Mouse (Mus musculus): ENCODE measurements around the gene Dok3. TPM values are rescaled to one million over a fixed set of nuclear protein-coding genes. Genes with fewer than 3 reads are reported as not detected.
"Not testable (repeated sequence)": the region's sequence is repeated elsewhere in the genome, so short reads cannot be mapped to it uniquely, and the experiment has no call there.

Dok3 gene
- polyA plus RNA-seq (2014; fragmentation: Nextera tagmentation; extraction: Ambion mirVana) = 1.0 and 1.3 TPM in 2 replicates

- H3K36me3 ChIP-seq (replicated peaks; ENCODE audit: control insufficient read depth, insufficient read depth, low read depth, low read length) = peaks cover 19% of the 10 kb centered on the region
- no peaks in the 10 kb centered on the region for H3K27me3 ChIP-seq (ENCODE audit: control insufficient read depth, insufficient read depth, low read length)
- no peaks in the 10 kb centered on the region for H3K9me3 ChIP-seq (replicated peaks; ENCODE audit: control insufficient read depth, low read length)
- no peak within 1 kb of the TSS for H3K9ac ChIP-seq (replicated peaks; ENCODE audit: low read length)
- no peak within 1 kb of the TSS for H3K4me2 ChIP-seq (ENCODE audit: low read depth, low read length)
- no peak within 1 kb of the TSS for H3K27ac ChIP-seq (replicated peaks; ENCODE audit: low read depth, low read length)
- ATAC-seq (replicated peaks; ENCODE audit: insufficient number of reproducible peaks, low FRiP score, low TSS enrichment, low read depth) = no peak
- no peak within 1 kb of the TSS for H3K4me3 ChIP-seq (ENCODE audit: low read depth, low read length)
- no peaks in the 10 kb centered on the region for H3K4me1 ChIP-seq (ENCODE audit: control insufficient read depth, insufficient read depth, low read length)
- no peak for DNase-seq (ENCODE audit: low spot score)
- 81% methylated on average over 8 of the region's 8 CpGs for WGBS
Observed at GRCm38 (mm10) chr13:55529198-55529915, at the start of gene Dok3. TSS of gene Dok3 (minus strand) at chr13:55529296.

GRCm38 (mm10) chr13:55578086-55578485 lies 49.0 kb upstream of the Dok3 start:
- 78% methylated on average over 4 of the region's 4 CpGs for WGBS
- H3K4me3 ChIP-seq (ENCODE audit: low read depth, low read length) = no peak overlapping the region
- H3K4me2 ChIP-seq (ENCODE audit: low read depth, low read length) = no peak overlapping the region
- no peaks in the 10 kb centered on the region for H3K4me1 ChIP-seq (ENCODE audit: control insufficient read depth, insufficient read depth, low read length)
- no peak overlapping the region for H3K9ac ChIP-seq (replicated peaks; ENCODE audit: low read length)
- no peaks in the 10 kb centered on the region for H3K9me3 ChIP-seq (replicated peaks; ENCODE audit: control insufficient read depth, low read length)
- H3K27me3 ChIP-seq (ENCODE audit: control insufficient read depth, insufficient read depth, low read length) = no peaks in the 10 kb centered on the region
- no peaks in the 10 kb centered on the region; the same call in 1 of the 2 replicates for H3K36me3 ChIP-seq (replicated peaks; ENCODE audit: control insufficient read depth, insufficient read depth, low read depth, low read length)
- DNase-seq (ENCODE audit: low spot score) = no peak
- no peak overlapping the region for H3K27ac ChIP-seq (replicated peaks; ENCODE audit: low read depth, low read length)
- no peak for ATAC-seq (replicated peaks; ENCODE audit: insufficient number of reproducible peaks, low FRiP score, low TSS enrichment, low read depth)

GRCm38 (mm10) chr13:55576872-55577271 lies 47.8 kb upstream of the Dok3 start:
- not testable (repeated sequence) for H3K36me3 ChIP-seq (replicated peaks; ENCODE audit: control insufficient read depth, insufficient read depth, low read depth, low read length); H3K27me3 ChIP-seq (ENCODE audit: control insufficient read depth, insufficient read depth, low read length); H3K9me3 ChIP-seq (replicated peaks; ENCODE audit: control insufficient read depth, low read length); DNase-seq (ENCODE audit: low spot score); ATAC-seq (replicated peaks; ENCODE audit: insufficient number of reproducible peaks, low FRiP score, low TSS enrichment, low read depth); H3K4me1 ChIP-seq (ENCODE audit: control insufficient read depth, insufficient read depth, low read length); H3K4me2 ChIP-seq (ENCODE audit: low read depth, low read length); H3K9ac ChIP-seq (replicated peaks; ENCODE audit: low read length); H3K4me3 ChIP-seq (ENCODE audit: low read depth, low read length); H3K27ac ChIP-seq (replicated peaks; ENCODE audit: low read depth, low read length)
- 88% methylated on average over 7 of the region's 7 CpGs for WGBS

DNA sequence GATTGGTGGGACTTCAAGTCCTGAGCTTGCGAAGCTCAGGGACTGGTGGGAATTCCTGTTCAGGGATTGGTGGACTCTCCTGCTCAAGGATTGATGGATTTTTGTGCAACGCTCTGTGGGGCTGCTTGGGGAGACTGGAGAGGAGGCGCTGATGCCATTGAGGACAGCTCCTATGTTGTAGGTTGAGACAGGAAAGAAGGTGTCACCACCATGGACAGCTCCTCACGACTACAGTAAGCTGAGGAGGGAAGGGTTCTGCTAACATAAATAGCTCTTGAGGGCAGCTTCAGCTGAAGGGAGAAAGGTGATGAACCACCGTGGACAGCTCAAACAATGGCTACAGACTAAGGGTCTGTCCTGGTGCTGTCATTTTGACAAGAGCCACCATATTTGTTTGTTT lies 46.8 kb upstream of the Dok3 start:
- Histone ChIP-seq H3K4me3 (ENCODE audit: low read depth, low read length) (no peak overlapping the region), H3K27ac (replicated peaks; ENCODE audit: low read depth, low read length) (no peak overlapping the region), H3K9me3 (replicated peaks; ENCODE audit: control insufficient read depth, low read length) (no peaks in the 10 kb centered on the region), H3K27me3 (ENCODE audit: control insufficient read depth, insufficient read depth, low read length) (no peaks in the 10 kb centered on the region), H3K36me3 (replicated peaks; ENCODE audit: control insufficient read depth, insufficient read depth, low read depth, low read length) (no peaks in the 10 kb centered on the region; the same call in 1 of the 2 replicates), H3K9ac (replicated peaks; ENCODE audit: low read length) (no peak overlapping the region), H3K4me1 (ENCODE audit: control insufficient read depth, insufficient read depth, low read length) (no peaks in the 10 kb centered on the region), H3K4me2 (ENCODE audit: low read depth, low read length) (no peak overlapping the region)
- 66% methylated on average over 5 of the region's 5 CpGs for WGBS
- ATAC-seq (replicated peaks; ENCODE audit: insufficient number of reproducible peaks, low FRiP score, low TSS enrichment, low read depth) = no peak
- no peak for DNase-seq (ENCODE audit: low spot score)

- no peak overlapping the region for H3K4me3 ChIP-seq (ENCODE audit: low read depth, low read length)
- 78% methylated on average over 5 of the region's 5 CpGs for WGBS
- DNase-seq (ENCODE audit: low spot score) (no peak), ATAC-seq (replicated peaks; ENCODE audit: insufficient number of reproducible peaks, low FRiP score, low TSS enrichment, low read depth) (no peak)
- peaks cover 3% of the 10 kb centered on the region for H3K4me1 ChIP-seq (ENCODE audit: control insufficient read depth, insufficient read depth, low read length)
- no peaks in the 10 kb centered on the region for H3K9me3 ChIP-seq (replicated peaks; ENCODE audit: control insufficient read depth, low read length)
- H3K27me3 ChIP-seq (ENCODE audit: control insufficient read depth, insufficient read depth, low read length) = no peaks in the 10 kb centered on the region
- no peak overlapping the region for H3K27ac ChIP-seq (replicated peaks; ENCODE audit: low read depth, low read length)
- H3K36me3 ChIP-seq (replicated peaks; ENCODE audit: control insufficient read depth, insufficient read depth, low read depth, low read length) = no peaks in the 10 kb centered on the region; the same call in 1 of the 2 replicates
- H3K4me2 ChIP-seq (ENCODE audit: low read depth, low read length) = no peak overlapping the region
- no peak overlapping the region for H3K9ac ChIP-seq (replicated peaks; ENCODE audit: low read length)
Observed at GRCm38 (mm10) chr13:55574321-55574720, 45.2 kb upstream of the Dok3 start.

DNA sequence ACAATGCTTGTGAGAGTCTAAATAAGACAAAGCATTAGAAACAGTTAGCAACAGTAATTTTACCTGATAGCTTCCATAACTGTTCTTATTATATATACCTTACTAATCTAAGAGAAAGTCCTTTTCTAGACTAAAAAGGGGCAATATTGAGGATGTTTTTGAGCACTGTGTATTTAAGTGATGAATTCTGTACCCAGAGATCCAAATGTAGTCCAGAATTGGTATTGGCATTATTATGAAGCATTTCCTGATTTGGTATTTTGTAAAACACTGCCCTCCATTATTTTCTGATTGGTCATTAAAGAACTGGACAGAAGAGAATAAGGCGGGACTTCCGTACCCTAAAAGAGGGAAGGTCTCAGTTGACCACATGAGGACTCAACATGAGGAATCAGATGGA lies 44.3 kb upstream of the Dok3 start, which contains the start of gene Tmed9:
TSS of gene Tmed9 (plus strand) at position 301 of the 400 bp plus-strand sequence.
- 97% methylated on average over 2 of the region's 2 CpGs for WGBS
- Histone ChIP-seq H3K27me3 (ENCODE audit: control insufficient read depth, insufficient read depth, low read length) (no peaks in the 10 kb centered on the region), H3K27ac (replicated peaks; ENCODE audit: low read depth, low read length) (no peak within 1 kb of the TSS), H3K4me3 (ENCODE audit: low read depth, low read length) (no peak within 1 kb of the TSS), H3K4me1 (ENCODE audit: control insufficient read depth, insufficient read depth, low read length) (peaks cover 5% of the 10 kb centered on the region), H3K9me3 (replicated peaks; ENCODE audit: control insufficient read depth, low read length) (no peaks in the 10 kb centered on the region), H3K9ac (replicated peaks; ENCODE audit: low read length) (no peak within 1 kb of the TSS), H3K36me3 (replicated peaks; ENCODE audit: control insufficient read depth, insufficient read depth, low read depth, low read length) (no peaks in the 10 kb centered on the region; the same call in 1 of the 2 replicates), H3K4me2 (ENCODE audit: low read depth, low read length) (no peak within 1 kb of the TSS)
- DNase-seq (ENCODE audit: low spot score) = no peak
- no peak for ATAC-seq (replicated peaks; ENCODE audit: insufficient number of reproducible peaks, low FRiP score, low TSS enrichment, low read depth)

DNA sequence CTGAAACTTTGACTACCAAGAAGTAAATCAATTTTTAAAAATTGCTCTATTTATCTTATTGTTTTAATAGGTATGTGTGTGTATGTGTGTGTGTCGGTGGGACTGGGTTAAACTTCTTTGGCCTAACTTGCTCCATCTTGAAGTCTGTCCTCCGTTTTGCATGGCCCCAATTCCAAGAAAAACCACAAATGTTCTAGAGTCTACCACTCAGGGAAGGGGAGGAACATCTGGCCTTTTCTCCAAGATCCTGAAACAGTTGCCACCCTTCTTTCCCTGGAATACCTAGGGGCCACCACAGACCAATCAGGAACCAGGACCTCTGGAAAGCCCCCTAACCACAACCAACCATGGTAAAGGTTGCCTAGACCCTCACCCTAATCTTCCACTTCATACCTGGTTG lies 42.9 kb upstream of the Dok3 start:
- H3K9ac ChIP-seq (replicated peaks; ENCODE audit: low read length) = no peak overlapping the region
- ATAC-seq (replicated peaks; ENCODE audit: insufficient number of reproducible peaks, low FRiP score, low TSS enrichment, low read depth) (no peak), DNase-seq (ENCODE audit: low spot score) (no peak)
- no peak overlapping the region for H3K4me3 ChIP-seq (ENCODE audit: low read depth, low read length)
- H3K4me1 ChIP-seq (ENCODE audit: control insufficient read depth, insufficient read depth, low read length) = peaks cover 5% of the 10 kb centered on the region
- no peaks in the 10 kb centered on the region for H3K27me3 ChIP-seq (ENCODE audit: control insufficient read depth, insufficient read depth, low read length)
- no peaks in the 10 kb centered on the region for H3K9me3 ChIP-seq (replicated peaks; ENCODE audit: control insufficient read depth, low read length)
- 83% methylated on average over 2 of the region's 2 CpGs for WGBS
- H3K27ac ChIP-seq (replicated peaks; ENCODE audit: low read depth, low read length) = no peak overlapping the region
- no peaks in the 10 kb centered on the region; the same call in 1 of the 2 replicates for H3K36me3 ChIP-seq (replicated peaks; ENCODE audit: control insufficient read depth, insufficient read depth, low read depth, low read length)
- H3K4me2 ChIP-seq (ENCODE audit: low read depth, low read length) = no peak overlapping the region

GRCm38 (mm10) chr13:55571027-55571751 lies 42.1 kb upstream of the Dok3 start, which contains the start of gene Fam193b:
TSS of gene Fam193b (minus strand) at chr13:55571120.
- peak within 1 kb of the TSS; percentile 84 for H3K4me3 ChIP-seq (ENCODE audit: low read depth, low read length)
- no peaks in the 10 kb centered on the region; the same call in 1 of the 2 replicates for H3K36me3 ChIP-seq (replicated peaks; ENCODE audit: control insufficient read depth, insufficient read depth, low read depth, low read length)
- H3K9me3 ChIP-seq (replicated peaks; ENCODE audit: control insufficient read depth, low read length) = no peaks in the 10 kb centered on the region
- WGBS = 2% methylated on average over 47 of the region's 47 CpGs
- DNase-seq (ENCODE audit: low spot score) = peak; percentile 95
- H3K4me2 ChIP-seq (ENCODE audit: low read depth, low read length) = peak within 1 kb of the TSS; percentile 63
- H3K9ac ChIP-seq (replicated peaks; ENCODE audit: low read length) = peak within 1 kb of the TSS; percentile 98
- H3K4me1 ChIP-seq (ENCODE audit: control insufficient read depth, insufficient read depth, low read length) = peaks cover 5% of the 10 kb centered on the region
- peak; percentile 78 for ATAC-seq (replicated peaks; ENCODE audit: insufficient number of reproducible peaks, low FRiP score, low TSS enrichment, low read depth)
- no peaks in the 10 kb centered on the region for H3K27me3 ChIP-seq (ENCODE audit: control insufficient read depth, insufficient read depth, low read length)
- peak within 1 kb of the TSS; percentile 73 for H3K27ac ChIP-seq (replicated peaks; ENCODE audit: low read depth, low read length)

All from embryonic facial prominence, embryonic 11.5 days (tissue).